Mouse (Mus musculus): Measurements from ENCODE around the gene Nek7. TPM values are rescaled to one million over a fixed set of nuclear protein-coding genes. Genes with fewer than 3 reads are reported as not detected.

Gene Nek7
- polyA plus RNA-seq, 1 experiment, result 21.5 TPM

DNA sequence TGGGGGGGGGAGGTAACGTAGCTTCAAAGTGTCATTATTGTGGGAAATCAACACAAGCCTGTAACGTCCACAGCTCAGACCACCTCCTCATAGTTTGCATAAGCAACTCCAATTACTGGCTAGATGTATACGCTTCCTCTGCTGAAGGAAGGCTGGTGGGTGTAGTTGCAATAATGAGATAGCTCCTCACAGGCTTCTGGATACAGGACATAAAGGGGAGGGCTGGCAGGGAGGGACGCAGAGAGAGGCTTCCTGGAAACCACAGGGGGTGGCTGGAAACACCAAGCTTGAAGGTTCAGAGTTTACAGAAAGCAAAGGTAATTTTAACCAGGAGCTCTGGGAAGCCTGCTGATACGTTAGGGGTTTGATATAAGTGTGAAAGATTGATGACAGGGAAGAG is 115.7 kb downstream of the Nek7 start:
- Histone ChIP-seq H3K27ac (ENCODE audit: insufficient read depth, low read length) (no peak overlapping the region), H3K4me3 (replicated peaks; ENCODE audit: insufficient read depth, low read depth, low read length) (no peak overlapping the region), H3K4me1 (ENCODE audit: control insufficient read depth, insufficient read depth, low read length) (no peaks in the 10 kb centered on the region; the same call in 1 of the 2 replicates), H3K27me3 (ENCODE audit: control insufficient read depth, insufficient read depth, low read length) (no peaks in the 10 kb centered on the region; the same call in 1 of the 2 replicates)
- 68% methylated on average over 5 of the region's 5 CpGs for WGBS
- TF ChIP-seq POLR2A (IDR thresholded peaks at IDR 0.05; ENCODE audit: borderline replicate concordance, insufficient read depth, low read length) (no peak), CTCF (IDR thresholded peaks at IDR 0.05; ENCODE audit: borderline replicate concordance, insufficient read depth, low read depth, low read length) (no peak)
- DNase-seq, result no peak

DNA sequence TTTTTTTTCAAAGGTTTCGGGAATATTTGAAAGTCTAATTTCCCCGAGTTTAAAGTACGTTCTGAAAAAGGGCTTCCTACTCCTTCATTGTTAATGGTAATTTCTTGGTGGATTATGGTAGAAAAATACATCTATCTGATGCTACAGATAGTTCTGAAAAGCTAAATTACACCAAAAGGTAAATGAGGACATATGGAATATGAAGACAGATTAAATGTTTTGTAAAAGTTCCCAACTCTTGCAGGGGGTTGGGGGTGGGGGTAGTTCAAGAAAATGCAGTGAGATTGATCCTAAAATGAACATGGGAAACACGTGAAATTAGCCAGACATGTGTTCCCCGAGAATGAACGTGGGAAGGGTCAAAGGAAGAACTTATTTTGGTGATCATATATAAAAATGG is 119.2 kb downstream of the Nek7 start:
- TF ChIP-seq CTCF (IDR thresholded peaks at IDR 0.05; ENCODE audit: borderline replicate concordance, insufficient read depth, low read depth, low read length), result no peak
- WGBS, result 55% methylated on average over 6 of the region's 6 CpGs
- Histone ChIP-seq H3K4me3 (replicated peaks; ENCODE audit: insufficient read depth, low read depth, low read length) (no peak overlapping the region), H3K27me3 (ENCODE audit: control insufficient read depth, insufficient read depth, low read length) (no peaks in the 10 kb centered on the region; the same call in 1 of the 2 replicates), H3K4me1 (ENCODE audit: control insufficient read depth, insufficient read depth, low read length) (no peaks in the 10 kb centered on the region), H3K27ac (ENCODE audit: insufficient read depth, low read length) (no peak overlapping the region)
- no peak for DNase-seq

DNA sequence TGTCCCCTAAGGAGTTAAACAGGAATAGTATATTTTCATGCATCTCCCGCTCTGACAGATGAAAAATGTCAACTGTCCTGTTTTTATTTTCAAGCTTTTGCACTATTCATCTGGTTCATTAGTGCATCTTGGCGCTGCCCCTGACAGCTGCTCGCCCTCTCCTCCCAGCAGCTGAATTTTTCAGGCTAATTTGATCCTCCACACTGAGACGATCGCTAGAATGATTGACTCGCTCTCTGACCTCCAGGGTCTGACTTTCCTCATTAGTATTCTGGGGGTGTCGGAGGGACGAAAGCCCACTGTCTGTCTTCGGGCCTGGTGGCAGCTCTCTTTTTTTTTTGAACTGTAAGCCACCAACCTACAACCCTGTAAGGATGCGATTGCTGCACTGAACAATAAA is 119.8 kb downstream of the Nek7 start:
- Histone ChIP-seq H3K27ac (ENCODE audit: insufficient read depth, low read length) (no peak overlapping the region), H3K4me1 (ENCODE audit: control insufficient read depth, insufficient read depth, low read length) (no peaks in the 10 kb centered on the region), H3K4me3 (replicated peaks; ENCODE audit: insufficient read depth, low read depth, low read length) (no peak overlapping the region), H3K27me3 (ENCODE audit: control insufficient read depth, insufficient read depth, low read length) (no peaks in the 10 kb centered on the region; the same call in 1 of the 2 replicates)
- WGBS, result 15% methylated on average over 10 of the region's 10 CpGs
- no peak for DNase-seq
- TF ChIP-seq CTCF (IDR thresholded peaks at IDR 0.05; ENCODE audit: borderline replicate concordance, insufficient read depth, low read depth, low read length), result no peak
- TF ChIP-seq POLR2A (IDR thresholded peaks at IDR 0.05; ENCODE audit: borderline replicate concordance, insufficient read depth, low read length), result no peak

DNA sequence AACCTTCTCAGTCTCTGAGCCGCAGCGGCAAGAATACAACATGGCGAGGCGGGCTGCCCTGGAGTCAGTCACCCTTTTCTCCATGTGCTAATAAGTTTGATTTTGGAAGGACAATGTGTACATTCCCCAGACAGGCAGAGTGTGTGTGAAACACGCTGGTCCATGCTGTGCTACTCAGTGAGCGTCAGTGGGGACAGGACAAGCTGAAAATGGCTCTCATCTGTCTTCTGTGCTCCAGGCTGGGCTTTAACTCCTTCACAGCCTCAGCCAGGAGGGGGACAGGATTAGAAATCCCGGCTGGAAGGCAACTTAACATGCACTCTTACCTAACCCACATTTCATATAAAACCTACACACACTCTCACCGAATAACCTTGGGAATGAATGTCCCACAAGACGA is 120.5 kb downstream of the Nek7 start:
- Histone ChIP-seq H3K4me1 (ENCODE audit: control insufficient read depth, insufficient read depth, low read length) (no peaks in the 10 kb centered on the region), H3K27me3 (ENCODE audit: control insufficient read depth, insufficient read depth, low read length) (no peaks in the 10 kb centered on the region; the same call in 1 of the 2 replicates), H3K4me3 (replicated peaks; ENCODE audit: insufficient read depth, low read depth, low read length) (no peak overlapping the region), H3K27ac (ENCODE audit: insufficient read depth, low read length) (no peak overlapping the region)
- WGBS, result 13% methylated on average over 9 of the region's 9 CpGs
- TF ChIP-seq POLR2A (IDR thresholded peaks at IDR 0.05; ENCODE audit: borderline replicate concordance, insufficient read depth, low read length) (no peak), CTCF (IDR thresholded peaks at IDR 0.05; ENCODE audit: borderline replicate concordance, insufficient read depth, low read depth, low read length) (no peak)
- DNase-seq, result no peak

DNA sequence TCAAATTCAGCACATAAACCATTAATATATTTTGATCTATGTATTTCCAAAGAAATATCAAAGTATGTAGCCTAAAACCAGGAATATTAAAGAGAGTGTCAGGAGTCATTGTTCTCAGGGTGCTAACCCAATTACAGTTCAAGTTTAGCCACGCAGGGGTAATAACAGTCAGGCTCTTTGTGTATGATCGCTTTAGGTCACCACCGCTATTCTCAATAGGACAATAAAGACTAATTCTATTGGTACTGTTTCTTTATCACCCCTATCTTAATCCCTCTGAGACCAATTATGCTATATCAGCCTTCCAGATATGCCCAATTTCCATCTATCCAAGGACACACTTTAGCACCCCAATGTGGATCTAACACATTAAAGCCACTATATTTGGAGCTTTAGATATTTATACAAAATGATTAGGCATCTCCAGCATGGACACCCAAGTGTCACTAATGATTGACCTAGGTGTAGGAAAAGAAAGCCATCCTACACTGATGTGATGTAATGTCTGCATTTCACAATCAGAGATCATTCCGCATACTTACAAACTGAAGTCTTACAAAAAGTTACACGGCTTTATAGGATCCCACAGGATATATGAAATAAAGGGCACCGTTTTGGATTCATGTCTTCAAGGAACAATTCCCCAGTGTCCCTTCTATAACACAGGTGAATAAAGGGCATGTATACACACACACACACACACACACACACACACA is 128.4 kb downstream of the Nek7 start:
- no peaks in the 10 kb centered on the region for H3K27me3 ChIP-seq (ENCODE audit: control insufficient read depth, insufficient read depth, low read length)
- H3K4me3 ChIP-seq (replicated peaks; ENCODE audit: insufficient read depth, low read depth, low read length), result no peak overlapping the region
- no peaks in the 10 kb centered on the region for H3K4me1 ChIP-seq (ENCODE audit: control insufficient read depth, insufficient read depth, low read length)
- WGBS, result 92% methylated on average over 6 of the region's 6 CpGs
- DNase-seq, result no peak
- no peak for TF ChIP-seq CTCF (IDR thresholded peaks at IDR 0.05; ENCODE audit: borderline replicate concordance, insufficient read depth, low read depth, low read length)
- no peak overlapping the region for H3K27ac ChIP-seq (ENCODE audit: insufficient read depth, low read length)

DNA sequence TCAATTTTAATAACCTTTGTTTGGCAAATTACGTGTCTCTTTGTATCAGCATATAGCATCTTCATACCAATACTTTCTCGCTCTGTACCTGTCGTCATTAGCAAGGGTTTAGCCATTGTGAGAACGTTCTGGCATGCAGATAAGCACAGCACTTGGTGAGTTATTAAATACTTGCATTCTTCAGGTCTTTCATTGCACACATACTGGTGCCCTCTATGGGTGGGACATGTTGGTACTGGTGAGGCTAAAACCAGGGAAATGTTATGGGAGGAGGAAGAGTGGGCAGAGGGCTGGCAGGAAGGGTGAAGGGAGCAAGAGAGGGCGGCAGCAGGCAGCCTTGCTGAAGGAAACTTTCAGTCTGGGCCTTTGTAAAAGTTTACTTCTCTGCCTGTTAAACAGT is 132.4 kb downstream of the Nek7 start:
- 92% methylated on average over 5 of the region's 5 CpGs for WGBS
- Histone ChIP-seq H3K27me3 (ENCODE audit: control insufficient read depth, insufficient read depth, low read length) (no peaks in the 10 kb centered on the region), H3K4me3 (replicated peaks; ENCODE audit: insufficient read depth, low read depth, low read length) (no peak overlapping the region), H3K4me1 (ENCODE audit: control insufficient read depth, insufficient read depth, low read length) (no peaks in the 10 kb centered on the region), H3K27ac (ENCODE audit: insufficient read depth, low read length) (no peak overlapping the region)
- TF ChIP-seq CTCF (IDR thresholded peaks at IDR 0.05; ENCODE audit: borderline replicate concordance, insufficient read depth, low read depth, low read length) (no peak), POLR2A (IDR thresholded peaks at IDR 0.05; ENCODE audit: borderline replicate concordance, insufficient read depth, low read length) (no peak)
- DNase-seq, result no peak

DNA sequence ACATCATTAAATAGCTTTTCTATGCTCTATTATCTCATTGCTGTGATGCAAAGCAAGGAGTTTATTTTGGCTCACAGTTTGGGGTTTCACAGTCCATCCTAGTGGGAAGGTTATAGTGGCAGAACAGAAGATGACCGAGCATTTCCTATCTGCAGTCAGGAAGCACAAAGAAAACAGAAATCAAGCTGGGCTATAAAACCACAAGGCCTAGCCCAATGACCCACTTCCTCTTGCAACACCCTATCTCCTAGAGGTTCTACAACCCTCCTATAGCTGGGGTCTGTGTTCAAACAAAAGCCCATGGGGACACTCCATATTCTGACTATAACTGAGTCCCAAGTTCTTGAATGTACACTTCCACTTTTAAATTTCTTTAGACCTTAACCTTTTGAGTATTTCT is 139.2 kb downstream of the Nek7 start:
- DNase-seq, result no peak

DNA sequence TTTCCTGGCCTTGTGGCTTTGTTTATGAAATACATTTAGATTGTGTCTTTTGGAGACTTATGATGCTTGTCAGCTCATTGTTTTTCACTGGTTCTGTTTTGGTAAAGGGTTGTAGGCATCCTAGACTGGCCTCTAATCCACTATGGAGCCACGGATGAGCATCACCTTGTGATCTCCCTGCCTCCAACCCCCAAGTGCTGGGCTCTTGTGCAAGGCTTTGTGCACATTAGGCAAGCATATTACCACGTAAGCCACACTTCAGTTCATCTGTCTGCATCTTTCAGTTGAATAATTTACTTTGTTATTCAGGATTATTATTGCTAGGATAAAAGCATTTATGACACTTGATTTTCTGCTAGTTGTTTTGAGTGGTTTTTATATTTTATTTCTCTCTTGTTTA is 154.6 kb downstream of the Nek7 start:
- no peak overlapping the region for H3K27ac ChIP-seq (ENCODE audit: insufficient read depth, low read length)
- TF ChIP-seq CTCF (IDR thresholded peaks at IDR 0.05; ENCODE audit: borderline replicate concordance, insufficient read depth, low read depth, low read length) (no peak), POLR2A (IDR thresholded peaks at IDR 0.05; ENCODE audit: borderline replicate concordance, insufficient read depth, low read length) (no peak)
- no peak overlapping the region for H3K4me3 ChIP-seq (replicated peaks; ENCODE audit: insufficient read depth, low read depth, low read length)
- no peaks in the 10 kb centered on the region for H3K27me3 ChIP-seq (ENCODE audit: control insufficient read depth, insufficient read depth, low read length)
- WGBS, result 60% methylated on average over 2 of the region's 2 CpGs
- H3K4me1 ChIP-seq (ENCODE audit: control insufficient read depth, insufficient read depth, low read length), result no peaks in the 10 kb centered on the region
- DNase-seq, result no peak

More for the DNA sequence above, 139.2 kb downstream of the Nek7 start:
- TF ChIP-seq POLR2A (IDR thresholded peaks at IDR 0.05; ENCODE audit: borderline replicate concordance, insufficient read depth, low read length) (no peak), CTCF (IDR thresholded peaks at IDR 0.05; ENCODE audit: borderline replicate concordance, insufficient read depth, low read depth, low read length) (no peak)
- H3K4me1 ChIP-seq (ENCODE audit: control insufficient read depth, insufficient read depth, low read length), result no peaks in the 10 kb centered on the region
- H3K4me3 ChIP-seq (replicated peaks; ENCODE audit: insufficient read depth, low read depth, low read length), result no peak overlapping the region
- H3K27me3 ChIP-seq (ENCODE audit: control insufficient read depth, insufficient read depth, low read length), result no peaks in the 10 kb centered on the region
- 96% methylated on average over 1 of the region's 1 CpGs for WGBS
- no peak overlapping the region for H3K27ac ChIP-seq (ENCODE audit: insufficient read depth, low read length)
